Mouse (Mus musculus): ENCODE data around the gene Ccno.

- no peak for TF ChIP-seq TAL1 (IDR thresholded peaks at IDR 0.05; ENCODE audit: low read length)
- TF ChIP-seq GATA1 (IDR thresholded peaks at IDR 0.05; ENCODE audit: low read length): no peak
Observed at GRCm38 (mm10) chr13:113035852-113036251, 48.2 kb downstream of the Ccno start.

Data from erythroblast, embryonic 14.5 days (primary cell).